Mouse (Mus musculus) ES-Bruce4 (cell line): Measurements from ENCODE around the gene Elf4.

Source experiments
- CTCF ChIP-seq: IDR thresholded peaks from one replicate; pipeline ENCODE4 v1.8.1; 2011; ENCODE audit warnings: low read depth, low read length
- EP300 ChIP-seq: IDR thresholded peaks from 2 replicates; pipeline ENCODE4 v1.6.1; 2011; ENCODE audit warnings: low read depth, low read length; ENCODE audit not compliant: insufficient read depth
- POLR2A ChIP-seq: IDR thresholded peaks from one replicate; pipeline ENCODE4 v1.8.1; 2011; ENCODE audit warnings: low read length; ENCODE audit not compliant: insufficient read depth

- TF ChIP-seq CTCF, result no peak
- no peak for TF ChIP-seq POLR2A
- TF ChIP-seq EP300, result no peak
These were observed 73.6 kb downstream of the Elf4 start for GRCm38 (mm10) chrX:48389380-48389779.
